Mouse (Mus musculus) T-helper 17 cell (primary cell): ENCODE results near the gene Midn.

Experiments used
- in situ Hi-C, 2 experiments: fragments of 300-600 bp; cut with MboI, MseI; formaldehyde crosslinking; loops; 1 replicate in 1 of 2; 2 replicates in 1 of 2; pipeline ENCODE4 v1.15.1; 2025; ENCODE audit warnings: high pct_unique_total_duplicates in 2 of 2

The Midn gene

GRCm38 (mm10) chr10:80147719-80148601 lies at the start of gene Midn:
TSS of gene Midn (plus strand) at chr10:80148272.
- in situ Hi-C loops = loop anchor here in 1 of 2 experiments (10.0 kb wide), 1 partner anchor 163 kb away; the partner anchor contains the start of genes Cnn2 and Tmem259

- in situ Hi-C loops = no loop called here
These were observed 49.4 kb upstream of the Midn start for GRCm38 (mm10) chr10:80098630-80099029.

GRCm38 (mm10) chr10:80100982-80101381 lies 47.1 kb upstream of the Midn start:
- in situ Hi-C loops = no loop called here

GRCm38 (mm10) chr10:80102216-80102915 lies 45.7 kb upstream of the Midn start:
- in situ Hi-C loops = no loop called here

GRCm38 (mm10) chr10:80103032-80103431 lies 45.0 kb upstream of the Midn start:
- in situ Hi-C loops = no loop called here

- in situ Hi-C loops = no loop called here
These were observed 43.9 kb upstream of the Midn start for GRCm38 (mm10) chr10:80104181-80104580.

GRCm38 (mm10) chr10:80105460-80105859 lies 42.6 kb upstream of the Midn start, which contains the start of gene Sbno2:
TSS of gene Sbno2 (minus strand) at chr10:80105571.
- in situ Hi-C loops = loop anchor here in 1 of 2 experiments (5.0 kb wide), 1 partner anchor 43 kb away; no protein-coding TSS in a partner anchor

- in situ Hi-C loops = loop anchor here in 1 of 2 experiments (5.0 kb wide), 1 partner anchor 44 kb away; no protein-coding TSS in a partner anchor
These were observed 42.1 kb upstream of the Midn start for GRCm38 (mm10) chr10:80105926-80106325.

- in situ Hi-C loops = loop anchor here in 1 of 2 experiments (5.0 kb wide), 1 partner anchor 45 kb away; no protein-coding TSS in a partner anchor
These were observed 40.4 kb upstream of the Midn start for GRCm38 (mm10) chr10:80107678-80108077.

GRCm38 (mm10) chr10:80114341-80115284 lies 33.5 kb upstream of the Midn start:
- in situ Hi-C loops = loop anchor here in 1 of 2 experiments (5.0 kb wide), 1 partner anchor 127 kb away; the partner anchor contains the start of gene Cnn2

GRCm38 (mm10) chr10:80115290-80115943 lies 32.7 kb upstream of the Midn start, which contains the start of gene Stk11:
TSS of gene Stk11 (plus strand) at chr10:80115803.
- in situ Hi-C loops = loop anchor here in 1 of 2 experiments (5.0 kb wide), 1 partner anchor 128 kb away; the partner anchor contains the start of gene Cnn2

GRCm38 (mm10) chr10:80115944-80116335 lies 32.1 kb upstream of the Midn start:
- in situ Hi-C loops = loop anchor here in 1 of 2 experiments (5.0 kb wide), 1 partner anchor 129 kb away; the partner anchor contains the start of gene Cnn2

- in situ Hi-C loops = loop anchor here in 1 of 2 experiments (5.0 kb wide), 1 partner anchor 129 kb away; the partner anchor contains the start of gene Cnn2
These were observed 31.5 kb upstream of the Midn start for GRCm38 (mm10) chr10:80116563-80116926.

- in situ Hi-C loops = loop anchor here in 1 of 2 experiments (5.0 kb wide), 1 partner anchor 130 kb away; the partner anchor contains the start of gene Cnn2
These were observed 31.0 kb upstream of the Midn start for GRCm38 (mm10) chr10:80116927-80117691.

GRCm38 (mm10) chr10:80117736-80118135 lies 30.3 kb upstream of the Midn start:
- in situ Hi-C loops = loop anchor here in 1 of 2 experiments (5.0 kb wide), 1 partner anchor 130 kb away; the partner anchor contains the start of gene Cnn2

- in situ Hi-C loops = loop anchor here in 1 of 2 experiments (5.0 kb wide), 1 partner anchor 131 kb away; the partner anchor contains the start of gene Cnn2
These were observed 29.5 kb upstream of the Midn start for GRCm38 (mm10) chr10:80118552-80118951.

GRCm38 (mm10) chr10:80120146-80120545 lies 27.9 kb upstream of the Midn start:
- in situ Hi-C loops = no loop called here

- in situ Hi-C loops = no loop called here
These were observed 26.4 kb upstream of the Midn start for GRCm38 (mm10) chr10:80121639-80122038.
